Mouse (Mus musculus): ENCODE measurements around the gene Rhof.

Gene Rhof

GRCm38 (mm10) chr5:123132308-123133071, at the start of gene Rhof:
Gene Rhof, minus strand, starts transcription at chr5:123132692.
- peak; percentile 84 for DNase-seq (ENCODE audit: low spot score)

- DNase-seq (ENCODE audit: low spot score), result no peak
Observed at GRCm38 (mm10) chr5:123181536-123181935, 49.0 kb upstream of the Rhof start.

GRCm38 (mm10) chr5:123180390-123180789, 47.9 kb upstream of the Rhof start:
- no peak for DNase-seq (ENCODE audit: low spot score)

- no peak for DNase-seq (ENCODE audit: low spot score)
Observed at GRCm38 (mm10) chr5:123178792-123179191, 46.3 kb upstream of the Rhof start.

GRCm38 (mm10) chr5:123171646-123172350, 39.3 kb upstream of the Rhof start:
- peak; percentile 83 for DNase-seq (ENCODE audit: low spot score)

- no peak for DNase-seq (ENCODE audit: low spot score)
Observed at GRCm38 (mm10) chr5:123170365-123170764, 37.9 kb upstream of the Rhof start.

GRCm38 (mm10) chr5:123169284-123169683, 36.8 kb upstream of the Rhof start, which contains the start of gene Psmd9:
Gene Psmd9, plus strand, starts transcription at chr5:123169413.
- DNase-seq (ENCODE audit: low spot score), result no peak

- no peak for DNase-seq (ENCODE audit: low spot score)
Observed at GRCm38 (mm10) chr5:123167591-123167990, 35.1 kb upstream of the Rhof start.

GRCm38 (mm10) chr5:123166437-123166836, 33.9 kb upstream of the Rhof start:
- no peak for DNase-seq (ENCODE audit: low spot score)

- DNase-seq (ENCODE audit: low spot score), result no peak
Observed at GRCm38 (mm10) chr5:123162942-123163341, 30.4 kb upstream of the Rhof start.

- no peak for DNase-seq (ENCODE audit: low spot score)
Observed at GRCm38 (mm10) chr5:123160341-123160740, 27.8 kb upstream of the Rhof start.

GRCm38 (mm10) chr5:123159866-123160265, 27.4 kb upstream of the Rhof start:
- DNase-seq (ENCODE audit: low spot score), result no peak

- no peak for DNase-seq (ENCODE audit: low spot score)
Observed at GRCm38 (mm10) chr5:123159446-123159845, 27.0 kb upstream of the Rhof start.

GRCm38 (mm10) chr5:123157972-123158371, 25.5 kb upstream of the Rhof start:
- no peak for DNase-seq (ENCODE audit: low spot score)

- DNase-seq (ENCODE audit: low spot score), result no peak
Observed at GRCm38 (mm10) chr5:123156763-123157162, 24.3 kb upstream of the Rhof start.

GRCm38 (mm10) chr5:123155425-123155824, 22.9 kb upstream of the Rhof start:
- no peak for DNase-seq (ENCODE audit: low spot score)

GRCm38 (mm10) chr5:123152901-123153300, 20.4 kb upstream of the Rhof start:
- no peak for DNase-seq (ENCODE audit: low spot score)

- no peak for DNase-seq (ENCODE audit: low spot score)
Observed at GRCm38 (mm10) chr5:123151707-123152362, 19.3 kb upstream of the Rhof start.

- no peak for DNase-seq (ENCODE audit: low spot score)
Observed at GRCm38 (mm10) chr5:123151077-123151476, 18.6 kb upstream of the Rhof start.

GRCm38 (mm10) chr5:123150641-123151040, 18.1 kb upstream of the Rhof start:
- DNase-seq (ENCODE audit: low spot score), result no peak

GRCm38 (mm10) chr5:123149451-123150400, 17.2 kb upstream of the Rhof start:
- DNase-seq (ENCODE audit: low spot score), result peak; percentile 82
